11 mouse cellular contexts compared by ENCODE assay signal in genomic region chr4:108387106-108387505, GRCm38 (mm10). TPM values are rescaled to one million over a fixed set of nuclear protein-coding genes. Genes with fewer than 3 reads are reported as not detected.
A peak's percentile ranks its signal among the peaks of the same experiment; 100 is the strongest.
DNase-seq lines count a peak whose midpoint lies in the region; ATAC-seq and TF ChIP-seq lines count a peak whose summit lies in the region.
"Had no signal": no experiment of that assay in that cellular context is flagged by ENCODE, and none has a peak within 500 bp of the region (broad histone marks: within the 10 kb centered on the region; RNA-seq: fewer than 3 reads in every experiment).

No protein-coding gene starts in this region.

- DNase-seq in heart, embryonic 10.5 days (ENCODE audit: low spot score): no peak
- DNase-seq in heart, postnatal 25 days (ENCODE audit: low spot score): no peak
- DNase-seq in cerebellum, adult 11-12 months: no peak
- no peak for DNase-seq in gastrocnemius, postnatal 36 days

- peak overlapping the region; percentile 79 for H3K4me2 ChIP-seq in forebrain, embryonic 16.5 days (ENCODE audit: low read length)
- H3K4me2 ChIP-seq in liver, embryonic 15.5 days: peak overlapping the region; percentile 61; the same call in 1 of the 2 replicates

- 32% methylated on average over 4 of the region's 4 CpGs for WGBS in heart, embryonic 10.5 days
- WGBS in forebrain, embryonic 16.5 days: 50% methylated on average over 4 of the region's 4 CpGs
- 29% methylated on average over 4 of the region's 4 CpGs for WGBS in liver, embryonic 15.5 days (ENCODE audit: insufficient replicate concordance)

- H3K9ac ChIP-seq in forebrain, embryonic 16.5 days (replicated peaks; ENCODE audit: low read depth, low read length): peak overlapping the region; percentile 76
- H3K9ac ChIP-seq in liver, embryonic 15.5 days: no peak overlapping the region

- intact Hi-C loops in heart, postnatal 25 days (cut with DNase I): loop anchor here (2.0 to 5.0 kb wide), 2 partner anchors 40 to 72 kb away; partner anchors contain the start of gene Tut4
- intact Hi-C loops in gastrocnemius, postnatal 36 days (cut with DNase I): loop anchor here (2.0 kb wide), 1 partner anchor 26 kb away; no protein-coding TSS in a partner anchor

- H3K4me3 ChIP-seq in heart, embryonic 10.5 days: peak overlapping the region; percentile 51
- H3K4me3 ChIP-seq in E14TG2a.4 (replicated peaks; ENCODE audit: low read length): peak overlapping the region; percentile 54; the same call in 1 of the 2 replicates
- H3K4me3 ChIP-seq in forebrain, embryonic 16.5 days (replicated peaks; ENCODE audit: low read length): peak overlapping the region; percentile 44
- no peak overlapping the region for H3K4me3 ChIP-seq in liver, embryonic 15.5 days (replicated peaks)

- peaks cover 26% of the 10 kb centered on the region for H3K27me3 ChIP-seq in heart, embryonic 10.5 days (ENCODE audit: insufficient read depth, poor library complexity, severe bottlenecking)
- H3K27me3 ChIP-seq in E14TG2a.4 (ENCODE audit: insufficient read depth, low read length): peaks cover 25% of the 10 kb centered on the region
- H3K27me3 ChIP-seq in forebrain, embryonic 16.5 days (replicated peaks; ENCODE audit: control insufficient read depth, insufficient read depth, low read length): peaks cover 16% of the 10 kb centered on the region
- H3K27me3 ChIP-seq in liver, embryonic 15.5 days: peaks cover 53% of the 10 kb centered on the region

- no peaks in the 10 kb centered on the region for H3K36me3 ChIP-seq in heart, embryonic 10.5 days
- H3K36me3 ChIP-seq in E14TG2a.4 (ENCODE audit: insufficient read depth, low read length): no peaks in the 10 kb centered on the region
- no peaks in the 10 kb centered on the region for H3K36me3 ChIP-seq in forebrain, embryonic 16.5 days (ENCODE audit: control insufficient read depth, insufficient read depth)
- H3K36me3 ChIP-seq in liver, embryonic 15.5 days (replicated peaks): no peaks in the 10 kb centered on the region

- H3K27ac ChIP-seq in heart, embryonic 10.5 days: peak overlapping the region; percentile 87
- H3K27ac ChIP-seq in forebrain, embryonic 16.5 days (ENCODE audit: low read length): peak overlapping the region; percentile 14
- H3K27ac ChIP-seq in liver, embryonic 15.5 days (replicated peaks): no peak overlapping the region

- peak; percentile 30 for ATAC-seq in forebrain, embryonic 16.5 days
- no peak for ATAC-seq in liver, embryonic 15.5 days (ENCODE audit: insufficient read depth)
- no peak for ATAC-seq in inflammation-experienced regulatory T-cells, adult 6 months
- ATAC-seq: CD4-positive, CD25-positive, alpha-beta regulatory T cell, adult 4 months had no signal

- no peak for TF ChIP-seq CTCF in E14TG2a.4 (conservative IDR thresholded peaks at IDR 0.05; ENCODE audit: low read length)

- no peaks in the 10 kb centered on the region for H3K9me3 ChIP-seq in heart, embryonic 10.5 days
- no peaks in the 10 kb centered on the region for H3K9me3 ChIP-seq in E14TG2a.4 (ENCODE audit: low read length)
- H3K9me3 ChIP-seq in forebrain, embryonic 16.5 days (ENCODE audit: control insufficient read depth, low read length): no peaks in the 10 kb centered on the region
- H3K9me3 ChIP-seq in liver, embryonic 15.5 days (replicated peaks): no peaks in the 10 kb centered on the region

- peaks cover 40% of the 10 kb centered on the region for H3K4me1 ChIP-seq in heart, embryonic 10.5 days
- peaks cover 77% of the 10 kb centered on the region for H3K4me1 ChIP-seq in E14TG2a.4 (replicated peaks; ENCODE audit: low read depth, low read length)
- H3K4me1 ChIP-seq in forebrain, embryonic 16.5 days (replicated peaks; ENCODE audit: control insufficient read depth, insufficient read depth, low read length): peaks cover 17% of the 10 kb centered on the region
- H3K4me1 ChIP-seq in liver, embryonic 15.5 days (replicated peaks): peaks cover 6% of the 10 kb centered on the region; the same call in 1 of the 2 replicates

RNA-seq across cellular contexts. Expression of gene Shisal2a, which starts 4.0 kb away (rescaled TPM):
- polyA plus RNA-seq in heart, embryonic 10.5 days (2016; fragmentation: Nextera tagmentation; extraction: Ambion mirVana): 3.0 and 3.5 TPM in 2 replicates
- total RNA-seq in heart, postnatal 25 days (2021): not detected
- polyA plus RNA-seq in forebrain, embryonic 16.5 days (2015; fragmentation: Nextera tagmentation; extraction: Ambion mirVana): 1.7 and 2.7 TPM in 2 replicates
- polyA plus RNA-seq in liver, embryonic 15.5 days (2015; fragmentation: Nextera tagmentation; extraction: Ambion mirVana): 0.26 and 0.35 TPM in 2 replicates
- not detected for polyA plus RNA-seq in inflammation-experienced regulatory T-cells, adult 6 months (2017; shearing (Covaris generic))
- total RNA-seq in gastrocnemius, postnatal 36 days (2021): not detected
- total RNA-seq: left cerebral cortex, postnatal 10 days had no signal
- polyA plus RNA-seq: CD4-positive, CD25-positive, alpha-beta regulatory T cell, adult 4 months; testis, adult 2 months had no signal

RNA-seq across cellular contexts. Expression of gene Gpx7, which starts 19.7 kb away (rescaled TPM):
- polyA plus RNA-seq in heart, embryonic 10.5 days (2016; fragmentation: Nextera tagmentation; extraction: Ambion mirVana): 54.3 and 58.8 TPM in 2 replicates
- total RNA-seq in heart, postnatal 25 days (2021): 10 to 100 TPM in 1 of 2 experiments, 1 to 10 TPM in 1; 9.0 to 11.1 TPM
- polyA plus RNA-seq in forebrain, embryonic 16.5 days (2015; fragmentation: Nextera tagmentation; extraction: Ambion mirVana): 26.3 and 28.3 TPM in 2 replicates
- 9.7 and 10.1 TPM in 2 replicates for polyA plus RNA-seq in liver, embryonic 15.5 days (2015; fragmentation: Nextera tagmentation; extraction: Ambion mirVana)
- polyA plus RNA-seq in inflammation-experienced regulatory T-cells, adult 6 months (2017; shearing (Covaris generic)): 1 to 10 TPM in 2 of 3 experiments, under 1 TPM in 1; 0.83 to 3.8 (median 2.5) TPM
- 1 to 10 TPM; 5.7 to 6.0 TPM for total RNA-seq in gastrocnemius, postnatal 36 days (2021)

RNA-seq across cellular contexts. Expression of gene Coa7, which starts 59.2 kb away (rescaled TPM):
- polyA plus RNA-seq in heart, embryonic 10.5 days (2016; fragmentation: Nextera tagmentation; extraction: Ambion mirVana): 58.4 and 61.1 TPM in 2 replicates
- 10 to 100 TPM; 35.2 to 37.8 TPM for total RNA-seq in heart, postnatal 25 days (2021)
- 56.7 and 58.5 TPM in 2 replicates for polyA plus RNA-seq in forebrain, embryonic 16.5 days (2015; fragmentation: Nextera tagmentation; extraction: Ambion mirVana)
- 21.9 and 24.6 TPM in 2 replicates for polyA plus RNA-seq in liver, embryonic 15.5 days (2015; fragmentation: Nextera tagmentation; extraction: Ambion mirVana)
- polyA plus RNA-seq in inflammation-experienced regulatory T-cells, adult 6 months (2017; shearing (Covaris generic)): 10 to 100 TPM; 16.1 to 26.8 (median 22.9) TPM
- total RNA-seq in gastrocnemius, postnatal 36 days (2021): 10 to 100 TPM; 35.5 to 39.9 TPM
